Mouse (Mus musculus) lung, postnatal 10 days (tissue): Measurements from ENCODE around the gene Lrrc58.

Source experiments
- DNase-seq: peaks from one replicate; pipeline ENCODE4 v3.0.0; 2021

Lrrc58 gene

GRCm38 (mm10) chr16:37929006-37929405 lies 60.8 kb downstream of the Lrrc58 start:
- DNase-seq = no peak

GRCm38 (mm10) chr16:37929626-37930025 lies 61.4 kb downstream of the Lrrc58 start:
- DNase-seq = no peak

- DNase-seq = no peak
These were observed 66.7 kb downstream of the Lrrc58 start for GRCm38 (mm10) chr16:37934932-37935331.

- no peak for DNase-seq
These were observed 69.1 kb downstream of the Lrrc58 start for GRCm38 (mm10) chr16:37937276-37937675.
